Mouse (Mus musculus): Measurements from ENCODE around the gene Ccdc88c. TPM values are rescaled to one million over a fixed set of nuclear protein-coding genes. Genes with fewer than 3 reads are reported as not detected.

The Ccdc88c gene
- polyA plus RNA-seq, 1 experiment from 2014 or later = 13.3 TPM

GRCm38 (mm10) chr12:100875553-100875952 lies 153.3 kb downstream of the Ccdc88c start:
- Histone ChIP-seq H3K4me2 (replicated peaks; ENCODE audit: low read depth, low read length) (no peak overlapping the region), H3K27ac (ENCODE audit: low read length) (no peak overlapping the region), H3K4me1 (ENCODE audit: control insufficient read depth, insufficient read depth, low read length) (no peaks in the 10 kb centered on the region), H3K9ac (replicated peaks; ENCODE audit: low read depth, low read length) (no peak overlapping the region), H3K9me3 (ENCODE audit: control insufficient read depth, low read depth, low read length) (no peaks in the 10 kb centered on the region), H3K4me3 (ENCODE audit: low read depth, low read length) (no peak overlapping the region), H3K27me3 (ENCODE audit: control insufficient read depth, insufficient read depth, low read length) (no peaks in the 10 kb centered on the region), H3K36me3 (ENCODE audit: control insufficient read depth, insufficient read depth, low read length) (no peaks in the 10 kb centered on the region)
- WGBS = 47% methylated on average over 3 of the region's 3 CpGs
- ATAC-seq (ENCODE audit: insufficient number of reproducible peaks, insufficient read depth, low FRiP score, low read depth) = no peak

GRCm38 (mm10) chr12:100873612-100874011 lies 155.2 kb downstream of the Ccdc88c start:
- H3K27me3 ChIP-seq (ENCODE audit: control insufficient read depth, insufficient read depth, low read length) = no peaks in the 10 kb centered on the region
- no peak for ATAC-seq (ENCODE audit: insufficient number of reproducible peaks, insufficient read depth, low FRiP score, low read depth)
- H3K4me1 ChIP-seq (ENCODE audit: control insufficient read depth, insufficient read depth, low read length) = no peaks in the 10 kb centered on the region
- H3K9me3 ChIP-seq (ENCODE audit: control insufficient read depth, low read depth, low read length) = peaks cover 3% of the 10 kb centered on the region; the same call in 1 of the 2 replicates
- no peak overlapping the region for H3K27ac ChIP-seq (ENCODE audit: low read length)
- H3K4me2 ChIP-seq (replicated peaks; ENCODE audit: low read depth, low read length) = no peak overlapping the region
- H3K9ac ChIP-seq (replicated peaks; ENCODE audit: low read depth, low read length) = no peak overlapping the region
- no peak overlapping the region for H3K4me3 ChIP-seq (ENCODE audit: low read depth, low read length)
- H3K36me3 ChIP-seq (ENCODE audit: control insufficient read depth, insufficient read depth, low read length) = no peaks in the 10 kb centered on the region
- 78% methylated on average over 3 of the region's 3 CpGs for WGBS

- no peak overlapping the region for H3K4me3 ChIP-seq (ENCODE audit: low read depth, low read length)
- H3K9ac ChIP-seq (replicated peaks; ENCODE audit: low read depth, low read length) = no peak overlapping the region
- no peak overlapping the region for H3K27ac ChIP-seq (ENCODE audit: low read length)
- H3K4me1 ChIP-seq (ENCODE audit: control insufficient read depth, insufficient read depth, low read length) = no peaks in the 10 kb centered on the region
- no peaks in the 10 kb centered on the region for H3K27me3 ChIP-seq (ENCODE audit: control insufficient read depth, insufficient read depth, low read length)
- H3K4me2 ChIP-seq (replicated peaks; ENCODE audit: low read depth, low read length) = no peak overlapping the region
- H3K9me3 ChIP-seq (ENCODE audit: control insufficient read depth, low read depth, low read length) = peaks cover 3% of the 10 kb centered on the region; the same call in 1 of the 2 replicates
- ATAC-seq (ENCODE audit: insufficient number of reproducible peaks, insufficient read depth, low FRiP score, low read depth) = no peak
- WGBS = 81% methylated on average over 2 of the region's 2 CpGs
- no peaks in the 10 kb centered on the region for H3K36me3 ChIP-seq (ENCODE audit: control insufficient read depth, insufficient read depth, low read length)
Measured at GRCm38 (mm10) chr12:100871841-100872240, 157.0 kb downstream of the Ccdc88c start.

- peaks cover 3% of the 10 kb centered on the region; the same call in 1 of the 2 replicates for H3K9me3 ChIP-seq (ENCODE audit: control insufficient read depth, low read depth, low read length)
- no peaks in the 10 kb centered on the region for H3K4me1 ChIP-seq (ENCODE audit: control insufficient read depth, insufficient read depth, low read length)
- H3K27me3 ChIP-seq (ENCODE audit: control insufficient read depth, insufficient read depth, low read length) = no peaks in the 10 kb centered on the region
- no peak overlapping the region for H3K9ac ChIP-seq (replicated peaks; ENCODE audit: low read depth, low read length)
- H3K36me3 ChIP-seq (ENCODE audit: control insufficient read depth, insufficient read depth, low read length) = no peaks in the 10 kb centered on the region
- ATAC-seq (ENCODE audit: insufficient number of reproducible peaks, insufficient read depth, low FRiP score, low read depth) = no peak
- H3K4me3 ChIP-seq (ENCODE audit: low read depth, low read length) = no peak overlapping the region
- no peak overlapping the region for H3K27ac ChIP-seq (ENCODE audit: low read length)
- 93% methylated on average over 6 of the region's 6 CpGs for whole genome bisulfite sequencing
- H3K4me2 ChIP-seq (replicated peaks; ENCODE audit: low read depth, low read length) = no peak overlapping the region
Measured at GRCm38 (mm10) chr12:100871234-100871633, 157.6 kb downstream of the Ccdc88c start.

- H3K4me1 ChIP-seq (ENCODE audit: control insufficient read depth, insufficient read depth, low read length) = no peaks in the 10 kb centered on the region
- no peaks in the 10 kb centered on the region for H3K36me3 ChIP-seq (ENCODE audit: control insufficient read depth, insufficient read depth, low read length)
- H3K27ac ChIP-seq (ENCODE audit: low read length) = no peak overlapping the region
- H3K4me2 ChIP-seq (replicated peaks; ENCODE audit: low read depth, low read length) = no peak overlapping the region
- H3K9me3 ChIP-seq (ENCODE audit: control insufficient read depth, low read depth, low read length) = peaks cover 3% of the 10 kb centered on the region; the same call in 1 of the 2 replicates
- WGBS = 59% methylated on average over 4 of the region's 4 CpGs
- no peak for ATAC-seq (ENCODE audit: insufficient number of reproducible peaks, insufficient read depth, low FRiP score, low read depth)
- H3K27me3 ChIP-seq (ENCODE audit: control insufficient read depth, insufficient read depth, low read length) = no peaks in the 10 kb centered on the region
- no peak overlapping the region for H3K9ac ChIP-seq (replicated peaks; ENCODE audit: low read depth, low read length)
- no peak overlapping the region for H3K4me3 ChIP-seq (ENCODE audit: low read depth, low read length)
Measured at GRCm38 (mm10) chr12:100868049-100868622, 160.7 kb downstream of the Ccdc88c start.

GRCm38 (mm10) chr12:100867097-100867496 lies 161.8 kb downstream of the Ccdc88c start:
- no peak overlapping the region for H3K4me2 ChIP-seq (replicated peaks; ENCODE audit: low read depth, low read length)
- H3K27ac ChIP-seq (ENCODE audit: low read length) = no peak overlapping the region
- no peaks in the 10 kb centered on the region for H3K36me3 ChIP-seq (ENCODE audit: control insufficient read depth, insufficient read depth, low read length)
- 92% methylated on average over 8 of the region's 8 CpGs for WGBS
- H3K4me3 ChIP-seq (ENCODE audit: low read depth, low read length) = no peak overlapping the region
- H3K9me3 ChIP-seq (ENCODE audit: control insufficient read depth, low read depth, low read length) = peaks cover 3% of the 10 kb centered on the region; the same call in 1 of the 2 replicates
- ATAC-seq (ENCODE audit: insufficient number of reproducible peaks, insufficient read depth, low FRiP score, low read depth) = no peak
- H3K27me3 ChIP-seq (ENCODE audit: control insufficient read depth, insufficient read depth, low read length) = no peaks in the 10 kb centered on the region
- no peak overlapping the region; the same call in 1 of the 2 replicates for H3K9ac ChIP-seq (replicated peaks; ENCODE audit: low read depth, low read length)
- H3K4me1 ChIP-seq (ENCODE audit: control insufficient read depth, insufficient read depth, low read length) = no peaks in the 10 kb centered on the region

- H3K27me3 ChIP-seq (ENCODE audit: control insufficient read depth, insufficient read depth, low read length) = no peaks in the 10 kb centered on the region
- no peak overlapping the region for H3K9ac ChIP-seq (replicated peaks; ENCODE audit: low read depth, low read length)
- H3K4me1 ChIP-seq (ENCODE audit: control insufficient read depth, insufficient read depth, low read length) = no peaks in the 10 kb centered on the region
- H3K27ac ChIP-seq (ENCODE audit: low read length) = no peak overlapping the region
- no peak overlapping the region for H3K4me3 ChIP-seq (ENCODE audit: low read depth, low read length)
- no peaks in the 10 kb centered on the region for H3K36me3 ChIP-seq (ENCODE audit: control insufficient read depth, insufficient read depth, low read length)
- peaks cover 3% of the 10 kb centered on the region; the same call in 1 of the 2 replicates for H3K9me3 ChIP-seq (ENCODE audit: control insufficient read depth, low read depth, low read length)
- no peak overlapping the region for H3K4me2 ChIP-seq (replicated peaks; ENCODE audit: low read depth, low read length)
- ATAC-seq (ENCODE audit: insufficient number of reproducible peaks, insufficient read depth, low FRiP score, low read depth) = no peak
- 71% methylated on average over 11 of the region's 11 CpGs for WGBS
Measured at GRCm38 (mm10) chr12:100865509-100866078, 163.3 kb downstream of the Ccdc88c start.

GRCm38 (mm10) chr12:100865072-100865471 lies 163.8 kb downstream of the Ccdc88c start:
- Histone ChIP-seq H3K4me1 (ENCODE audit: control insufficient read depth, insufficient read depth, low read length) (no peaks in the 10 kb centered on the region), H3K9ac (replicated peaks; ENCODE audit: low read depth, low read length) (no peak overlapping the region), H3K4me3 (ENCODE audit: low read depth, low read length) (no peak overlapping the region), H3K4me2 (replicated peaks; ENCODE audit: low read depth, low read length) (no peak overlapping the region), H3K36me3 (ENCODE audit: control insufficient read depth, insufficient read depth, low read length) (no peaks in the 10 kb centered on the region), H3K9me3 (ENCODE audit: control insufficient read depth, low read depth, low read length) (peaks cover 3% of the 10 kb centered on the region; the same call in 1 of the 2 replicates), H3K27ac (ENCODE audit: low read length) (no peak overlapping the region), H3K27me3 (ENCODE audit: control insufficient read depth, insufficient read depth, low read length) (no peaks in the 10 kb centered on the region)
- no peak for ATAC-seq (ENCODE audit: insufficient number of reproducible peaks, insufficient read depth, low FRiP score, low read depth)
